Mouse (Mus musculus) neural tube, embryonic 10.5 days (tissue): Measurements from ENCODE around the gene Eef2.
"Not testable (repeated sequence)": the region's sequence is repeated elsewhere in the genome, so short reads cannot be mapped to it uniquely, and the experiment has no call there.

ENCODE experiments used
- DNase-seq: peaks from one replicate; pipeline ENCODE4 v3.0.0-alpha.2; 2017; ENCODE audit warnings: low spot score; ENCODE audit errors: extremely low spot score

The Eef2 gene

GRCm38 (mm10) chr10:81145778-81146177 is 30.7 kb upstream of the Eef2 start:
- no peak for DNase-seq

GRCm38 (mm10) chr10:81146296-81146695 is 30.1 kb upstream of the Eef2 start:
- DNase-seq = no peak

DNA sequence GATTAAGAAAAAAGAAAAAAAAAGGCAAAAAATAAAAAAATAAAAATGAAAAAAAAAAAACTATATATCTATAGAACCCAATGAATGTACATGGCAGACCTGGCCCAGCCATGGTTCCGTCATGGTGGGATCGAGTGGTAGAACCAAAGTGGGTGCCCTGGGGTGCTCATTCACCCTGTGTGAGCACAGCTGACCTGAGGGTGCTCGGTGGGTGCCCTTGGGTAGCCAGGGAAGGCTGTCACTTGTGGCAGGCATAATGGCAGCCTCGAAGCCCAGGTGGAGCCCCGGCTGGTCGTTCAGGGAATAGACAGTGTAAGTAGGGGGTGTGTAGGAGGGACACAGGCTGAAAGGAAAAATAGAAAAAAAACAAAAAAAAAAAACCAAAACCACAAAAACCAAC is 25.2 kb upstream of the Eef2 start:
- no peak for DNase-seq

GRCm38 (mm10) chr10:81152609-81153008 is 23.8 kb upstream of the Eef2 start:
- no peak for DNase-seq

GRCm38 (mm10) chr10:81154313-81154712 is 22.1 kb upstream of the Eef2 start:
- no peak for DNase-seq

GRCm38 (mm10) chr10:81154736-81155135 is 21.7 kb upstream of the Eef2 start:
- DNase-seq = no peak

GRCm38 (mm10) chr10:81161602-81162317 is 14.7 kb upstream of the Eef2 start:
- peak; percentile 43 for DNase-seq

DNA sequence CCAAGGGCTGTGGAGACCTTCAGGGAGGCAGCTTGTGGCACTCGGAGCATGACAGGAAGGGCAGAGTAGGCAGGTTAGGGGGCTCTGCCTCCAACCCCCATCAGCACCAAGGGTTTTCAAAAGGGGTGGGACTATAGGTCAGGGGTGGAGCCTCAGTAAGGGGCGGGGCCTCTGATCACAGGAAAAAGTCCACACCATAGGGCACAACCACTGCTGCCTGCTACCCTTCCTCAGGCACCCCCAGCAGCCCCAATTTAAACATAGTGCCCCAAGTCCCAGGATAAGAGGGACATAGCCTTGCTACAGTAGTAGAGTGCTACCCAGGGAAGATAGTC is 14.1 kb upstream of the Eef2 start:
- DNase-seq = no peak

DNA sequence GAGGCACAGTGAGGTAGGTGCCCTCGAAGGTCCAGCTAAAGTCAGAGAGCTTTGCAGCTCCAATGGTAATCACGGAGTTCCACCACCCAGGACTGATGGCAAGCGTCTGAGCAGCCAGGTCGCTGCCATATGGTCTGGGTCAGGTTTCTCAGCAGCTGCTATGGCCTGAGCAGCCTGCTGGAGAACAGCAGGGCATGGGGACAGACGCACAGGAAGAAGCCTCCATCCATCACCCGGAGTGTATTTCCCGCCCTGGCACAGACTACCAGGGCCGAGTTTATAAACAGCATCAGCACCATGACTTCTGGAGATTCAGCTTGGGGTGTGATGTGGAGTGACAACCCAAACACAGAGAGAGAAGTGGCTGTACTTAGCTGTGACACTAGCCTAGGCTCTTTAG is 11.3 kb upstream of the Eef2 start:
- no peak for DNase-seq

DNA sequence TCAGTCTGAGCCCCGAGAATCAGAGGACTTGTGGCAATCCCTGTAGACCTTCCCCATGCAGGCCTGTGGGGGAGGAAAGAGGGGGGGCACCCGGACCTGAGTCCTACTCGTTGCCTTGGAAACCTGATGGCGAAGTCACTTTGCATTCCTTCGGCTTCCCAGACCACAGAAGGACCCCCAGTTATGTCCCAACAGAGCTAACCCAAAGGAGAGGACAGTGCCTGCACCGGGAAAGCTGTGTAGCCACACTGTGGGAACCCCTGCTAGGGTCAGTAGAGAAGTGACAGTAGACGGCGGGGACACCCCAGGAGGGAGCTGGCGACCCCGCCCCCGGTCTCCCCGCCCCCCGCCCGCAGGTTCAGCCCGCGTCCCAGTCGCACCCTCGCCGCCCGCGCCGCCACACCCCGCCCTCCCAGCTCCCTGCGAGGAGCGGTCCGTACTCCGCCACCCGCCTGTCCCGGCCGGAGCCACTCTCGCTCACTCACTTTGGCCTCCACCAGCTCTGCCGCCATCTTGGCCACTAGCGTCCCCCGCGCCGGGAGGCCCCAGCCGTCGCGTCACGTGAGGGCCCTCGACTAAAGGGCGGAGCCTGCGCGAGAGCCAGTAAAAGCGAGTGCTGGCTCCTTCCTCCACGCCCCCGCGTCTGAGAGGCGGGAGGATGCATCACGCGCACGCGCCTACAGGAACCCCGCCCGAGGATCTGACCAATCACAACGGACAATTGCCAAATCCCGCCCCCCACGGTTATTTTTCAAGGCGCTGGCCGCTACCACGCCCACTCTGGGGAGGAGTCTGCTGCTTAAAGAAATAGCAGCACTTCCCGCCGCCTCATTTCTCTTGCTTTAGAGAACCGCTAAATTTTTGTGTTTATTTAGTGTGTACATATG is 9.0 kb upstream of the Eef2 start, which contains the start of gene Pias4:
Gene Pias4, minus strand, starts transcription at position 724 of the 887 bp plus-strand sequence.
- peak; percentile 99 for DNase-seq

DNA sequence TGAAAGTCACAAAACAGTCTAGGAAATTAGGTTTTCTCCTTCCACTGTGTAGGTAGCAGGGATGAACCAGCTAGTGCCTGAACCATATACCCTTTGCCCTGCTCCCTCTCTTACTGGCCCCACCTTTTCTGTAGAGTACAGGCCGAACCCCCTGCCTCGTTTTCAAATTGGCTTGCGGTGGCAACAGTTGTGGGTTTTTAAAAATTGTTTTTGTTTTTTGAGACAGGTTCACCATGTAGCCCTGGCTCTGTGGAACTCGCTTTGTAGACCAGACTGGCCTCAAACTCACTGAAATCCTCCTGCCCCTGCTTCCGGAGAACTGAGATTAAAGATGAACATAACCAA is 8.4 kb upstream of the Eef2 start:
- DNase-seq = peak; percentile 59

GRCm38 (mm10) chr10:81168521-81169244 is 7.7 kb upstream of the Eef2 start:
- DNase-seq = peak; percentile 65

GRCm38 (mm10) chr10:81169411-81169900 is 7.0 kb upstream of the Eef2 start:
- DNase-seq = not testable (repeated sequence)

GRCm38 (mm10) chr10:81173132-81173531 is 3.3 kb upstream of the Eef2 start:
- DNase-seq = peak; percentile 86

DNA sequence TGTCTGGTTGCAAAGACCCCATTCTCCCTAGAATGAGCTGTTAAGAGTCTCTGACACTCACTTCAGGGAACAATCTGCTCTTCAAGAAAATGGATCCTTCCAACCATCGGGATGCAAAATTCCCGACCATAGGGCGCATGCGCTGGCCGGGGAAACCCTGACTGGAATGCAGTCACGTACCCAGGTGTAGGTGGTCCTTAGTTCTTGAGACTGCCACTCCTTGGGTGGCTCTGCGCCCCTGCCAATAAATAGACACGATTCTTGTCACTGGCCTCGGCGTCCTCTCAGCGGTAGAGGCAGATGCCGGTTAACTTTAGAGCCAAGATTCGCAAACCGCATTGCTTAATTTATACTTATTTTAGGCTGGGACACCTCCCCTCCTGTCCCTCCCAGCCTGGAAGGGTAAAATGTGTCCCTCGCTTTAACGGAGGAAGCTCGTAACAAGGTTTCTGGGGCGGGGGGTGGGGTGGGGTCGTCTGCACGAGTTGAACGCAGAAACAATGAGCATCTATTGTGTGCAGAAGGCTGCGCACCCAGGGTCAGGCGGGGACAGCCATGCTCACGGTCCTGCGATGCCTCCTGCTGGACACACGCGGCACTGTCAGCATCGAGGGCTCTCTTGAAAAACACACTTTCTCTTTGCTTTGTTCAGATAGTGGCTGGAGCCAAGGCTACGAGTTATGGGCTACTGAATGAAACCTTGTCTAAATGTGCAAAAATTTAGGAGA is 1.6 kb upstream of the Eef2 start:
- DNase-seq = peak; percentile 92

DNA sequence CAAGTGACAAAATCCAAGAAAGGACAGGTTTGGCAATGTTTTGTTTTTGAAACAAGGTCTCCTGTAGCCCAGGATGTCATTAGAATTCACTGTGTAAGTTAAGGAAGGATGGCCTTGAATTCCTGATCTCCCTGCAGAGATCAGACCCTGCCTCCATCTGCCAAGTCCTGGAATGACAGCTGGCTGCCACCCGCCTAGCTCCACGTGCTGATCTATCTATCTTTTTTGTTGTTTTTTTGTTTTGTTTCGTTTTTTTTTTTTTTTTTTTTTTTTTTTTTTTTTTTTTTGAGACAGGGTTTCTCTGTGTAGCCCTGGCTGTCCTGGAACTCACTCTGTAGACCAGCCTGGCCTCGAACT is 1.1 kb upstream of the Eef2 start:
- not testable (repeated sequence) for DNase-seq

GRCm38 (mm10) chr10:81175936-81176465 is 430 bp upstream of the Eef2 start:
- DNase-seq = no peak

DNA sequence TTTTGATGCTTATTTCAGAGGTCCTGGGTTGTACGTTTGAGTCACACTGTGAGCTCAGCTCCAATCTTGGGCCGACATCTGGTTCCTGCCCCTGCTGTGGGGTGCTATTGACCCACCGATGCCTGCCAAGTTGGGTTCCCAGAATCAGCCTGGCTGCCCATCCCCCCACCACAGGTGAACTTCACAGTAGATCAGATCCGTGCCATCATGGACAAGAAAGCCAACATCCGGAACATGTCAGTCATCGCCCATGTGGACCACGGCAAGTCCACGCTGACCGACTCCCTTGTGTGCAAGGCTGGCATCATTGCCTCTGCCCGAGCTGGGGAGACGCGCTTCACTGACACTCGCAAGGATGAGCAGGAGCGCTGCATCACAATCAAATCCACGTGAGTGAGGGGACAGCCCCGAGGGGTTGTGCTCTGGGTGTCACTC is 1.1 kb downstream of the Eef2 start:
- DNase-seq = no peak

DNA sequence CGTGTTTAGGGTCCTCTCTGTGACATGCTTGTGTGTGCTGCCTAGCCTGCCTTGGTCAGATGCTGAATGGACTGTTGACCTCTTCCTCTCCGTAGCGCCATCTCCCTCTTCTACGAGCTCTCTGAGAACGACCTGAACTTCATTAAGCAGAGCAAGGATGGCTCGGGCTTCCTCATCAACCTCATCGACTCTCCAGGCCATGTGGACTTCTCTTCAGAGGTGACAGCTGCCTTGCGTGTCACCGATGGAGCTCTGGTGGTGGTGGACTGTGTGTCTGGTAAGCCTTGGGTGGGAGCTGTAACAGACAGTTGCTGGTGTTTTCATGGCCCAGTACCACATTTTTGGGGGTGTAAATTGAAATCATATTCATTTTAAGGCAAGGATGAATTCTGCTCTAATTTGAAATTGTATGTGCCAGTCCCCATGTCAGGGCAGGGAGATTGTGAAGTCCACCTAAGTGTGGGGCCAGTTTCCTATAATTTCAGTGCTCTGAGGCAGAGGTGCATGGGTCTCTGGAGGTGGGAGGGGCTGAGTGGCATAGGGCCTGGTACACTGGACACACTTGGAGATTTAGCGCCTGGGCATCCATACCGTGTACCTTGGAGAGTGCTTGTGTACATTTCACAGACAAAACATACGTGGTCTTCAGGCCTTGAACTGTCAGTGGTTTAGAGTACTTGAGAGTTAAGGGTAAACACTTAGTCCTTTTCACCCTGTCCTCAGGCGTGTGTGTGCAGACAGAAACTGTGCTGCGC is 1.7 kb downstream of the Eef2 start:
- DNase-seq = no peak

DNA sequence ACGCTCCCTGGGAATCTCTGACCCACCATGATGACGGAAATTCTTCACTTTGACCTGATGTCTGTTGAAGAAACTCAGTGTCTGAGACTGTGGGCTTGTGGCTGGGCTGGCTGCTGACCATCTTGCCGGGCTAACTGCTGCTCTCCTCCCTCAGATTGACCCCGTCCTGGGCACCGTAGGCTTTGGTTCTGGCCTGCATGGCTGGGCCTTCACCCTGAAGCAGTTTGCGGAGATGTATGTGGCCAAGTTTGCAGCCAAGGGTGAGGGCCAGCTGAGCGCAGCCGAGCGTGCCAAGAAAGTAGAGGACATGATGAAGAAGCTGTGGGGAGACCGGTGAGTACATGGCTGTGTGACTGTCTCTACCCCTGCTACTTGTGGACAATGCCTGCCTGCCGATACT is 2.5 kb downstream of the Eef2 start:
- DNase-seq = no peak
